Mouse (Mus musculus): ENCODE results near the gene Pigz.

The Pigz gene

DNA sequence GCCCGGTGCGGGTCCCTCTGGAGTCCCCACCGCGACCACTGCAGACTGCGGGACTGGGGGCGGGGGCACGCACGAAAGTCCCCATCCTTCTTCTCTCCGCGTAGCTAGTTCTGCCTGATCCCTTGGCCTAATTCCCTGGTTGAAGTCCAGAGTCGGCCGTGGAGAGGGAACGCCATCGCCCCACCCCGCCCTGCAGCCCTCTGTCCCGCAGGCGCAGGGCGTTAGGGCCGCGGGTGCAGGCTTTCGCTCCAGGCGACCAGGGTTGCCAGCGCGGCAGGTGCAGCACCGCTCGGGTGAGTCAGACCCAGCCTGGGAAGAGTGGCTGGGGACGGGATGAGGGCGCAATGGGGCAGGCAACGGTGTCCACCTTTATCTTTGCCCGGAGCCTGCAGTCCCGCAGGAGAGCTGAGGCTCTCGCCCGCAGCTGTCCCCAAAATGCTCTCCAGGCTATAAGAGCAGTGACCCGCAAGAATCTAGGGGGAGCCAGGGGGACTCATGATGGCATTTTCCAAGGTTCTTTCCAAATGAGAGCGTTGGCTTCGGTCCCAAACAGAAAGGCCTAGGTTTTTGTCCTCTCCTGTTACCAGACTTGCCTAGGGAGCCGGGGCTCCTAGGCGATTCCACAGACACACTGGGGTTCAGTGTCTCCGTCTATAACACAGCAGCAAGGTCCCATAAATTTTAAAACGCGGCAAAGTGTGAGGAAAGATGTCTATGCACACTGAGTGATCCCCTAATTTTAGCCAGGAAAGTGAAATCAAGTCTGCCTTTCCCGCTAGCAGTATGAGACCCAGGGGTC lies at the start of gene Pigz:
Gene Pigz, plus strand, starts transcription at position 101 of the 799 bp plus-strand sequence.
- in situ Hi-C loops (cut with MboI, MseI): no loop called here

DNA sequence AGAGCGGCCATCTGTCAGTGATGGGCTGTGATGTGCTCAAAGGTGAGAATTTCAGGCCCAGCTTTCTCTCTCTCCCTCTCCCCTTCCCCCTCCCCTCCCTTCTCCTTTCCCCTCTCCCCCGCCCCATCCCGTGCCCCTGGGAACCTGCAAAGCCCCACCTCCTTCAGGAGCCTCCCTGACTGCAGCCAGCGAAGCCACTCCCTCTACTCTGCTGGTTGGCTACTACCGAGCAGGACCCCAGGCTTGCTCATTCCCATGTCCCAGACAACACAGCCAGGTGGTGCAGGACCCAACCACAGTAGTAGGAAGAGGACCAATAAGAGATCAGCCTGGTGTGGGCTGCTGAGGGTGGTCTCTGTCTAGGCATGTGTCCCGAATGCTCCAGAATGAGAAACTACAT lies 49.7 kb upstream of the Pigz start:
- in situ Hi-C loops (cut with MboI, MseI): no loop called here

DNA sequence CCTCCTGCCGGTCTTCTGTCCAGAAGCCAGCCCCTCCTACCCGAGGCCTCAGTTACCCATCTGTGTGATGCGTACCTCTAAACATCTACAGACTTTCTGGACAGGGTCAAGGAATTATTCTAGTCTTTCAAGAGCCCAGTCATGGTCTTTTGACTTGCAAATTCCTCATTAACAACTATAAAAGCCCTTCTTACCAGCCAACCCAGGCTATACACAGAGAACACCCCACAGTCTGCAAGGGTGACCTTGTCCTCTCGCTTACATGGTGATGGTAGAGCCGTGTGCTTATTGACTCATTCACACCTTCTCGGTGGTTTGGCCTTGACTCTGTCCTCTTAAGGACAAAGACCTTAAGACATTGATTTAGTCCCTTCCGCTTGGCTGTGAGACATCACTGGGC lies 42.7 kb upstream of the Pigz start:
- in situ Hi-C loops (cut with MboI, MseI): no loop called here

DNA sequence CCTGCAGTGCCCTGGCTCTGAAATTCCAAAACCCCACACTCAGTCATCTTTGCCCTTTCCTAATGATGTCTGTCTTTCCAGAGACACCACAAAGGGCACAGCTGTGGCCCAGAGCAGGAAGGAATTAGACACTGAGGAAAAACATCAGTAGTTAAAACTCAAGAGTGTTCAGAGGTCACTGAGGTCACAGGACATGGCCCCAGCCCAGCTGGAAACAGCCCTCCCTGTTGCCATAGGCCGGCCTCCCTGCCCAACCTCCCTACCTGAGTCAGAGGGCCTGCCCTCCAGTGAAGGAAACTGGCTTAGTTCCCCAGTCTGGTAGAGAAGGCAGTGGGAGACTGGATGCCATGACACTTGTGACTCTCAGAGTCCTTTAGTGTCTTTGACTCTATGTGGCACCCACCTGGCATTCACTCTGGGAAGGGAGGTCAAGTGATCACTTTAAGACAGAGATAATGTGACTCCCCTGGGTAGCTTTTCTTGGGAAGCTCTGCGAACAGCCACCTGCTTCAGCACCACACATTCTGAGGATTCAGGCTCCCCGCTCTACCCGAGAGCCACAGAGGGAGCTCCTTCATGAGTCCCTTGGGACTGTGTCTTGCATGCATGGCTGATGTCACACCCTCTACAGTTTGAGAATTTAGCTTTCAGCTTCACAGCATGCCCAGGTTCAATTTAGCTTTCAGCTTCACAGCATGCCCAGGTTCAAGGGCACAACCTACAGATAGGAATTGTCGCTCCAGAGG lies 40.1 kb upstream of the Pigz start:
- in situ Hi-C loops (cut with MboI, MseI): no loop called here

DNA sequence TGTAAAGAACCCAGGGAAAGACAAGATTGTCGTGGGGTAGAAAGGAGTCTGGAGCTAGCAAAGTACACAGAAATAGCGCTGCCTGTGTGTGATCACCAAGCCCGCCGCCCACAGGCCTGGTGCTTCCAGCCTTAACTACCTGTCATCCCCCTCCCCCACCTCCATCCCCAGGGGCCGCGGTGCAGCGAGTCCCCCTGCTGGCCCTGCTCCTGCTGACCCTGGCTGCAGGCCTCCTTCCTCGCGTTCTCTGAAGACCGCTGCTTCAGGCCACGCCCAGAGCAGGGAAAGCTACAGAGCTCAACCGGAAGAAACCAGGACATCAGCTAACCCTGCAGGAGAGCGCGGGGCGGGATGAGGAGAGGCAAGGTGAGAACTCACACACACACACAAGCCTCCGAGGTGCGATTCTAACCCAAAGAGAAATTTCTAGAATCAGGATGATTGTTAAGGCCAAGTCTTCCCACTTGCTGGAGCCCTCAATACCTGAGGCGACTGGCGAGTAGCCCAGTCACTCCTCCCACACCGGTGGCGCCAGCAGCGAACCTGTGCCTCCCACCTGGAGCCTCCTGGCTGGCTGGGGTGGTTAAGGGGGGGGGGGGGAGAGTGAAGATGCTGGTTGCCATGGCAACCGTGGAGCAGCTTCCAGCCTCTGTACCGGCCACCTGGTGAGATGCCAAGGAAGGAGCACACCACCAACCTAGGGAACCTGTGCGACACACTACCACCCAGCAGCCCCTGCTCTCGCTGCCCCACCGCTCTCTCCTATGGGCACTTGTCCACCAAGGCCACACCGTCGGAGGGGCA lies 36.5 kb upstream of the Pigz start:
- in situ Hi-C loops (cut with MboI, MseI): loop anchor here in 1 of 2 experiments (5.0 kb wide), 1 partner anchor 1670 kb away; no protein-coding TSS in a partner anchor

DNA sequence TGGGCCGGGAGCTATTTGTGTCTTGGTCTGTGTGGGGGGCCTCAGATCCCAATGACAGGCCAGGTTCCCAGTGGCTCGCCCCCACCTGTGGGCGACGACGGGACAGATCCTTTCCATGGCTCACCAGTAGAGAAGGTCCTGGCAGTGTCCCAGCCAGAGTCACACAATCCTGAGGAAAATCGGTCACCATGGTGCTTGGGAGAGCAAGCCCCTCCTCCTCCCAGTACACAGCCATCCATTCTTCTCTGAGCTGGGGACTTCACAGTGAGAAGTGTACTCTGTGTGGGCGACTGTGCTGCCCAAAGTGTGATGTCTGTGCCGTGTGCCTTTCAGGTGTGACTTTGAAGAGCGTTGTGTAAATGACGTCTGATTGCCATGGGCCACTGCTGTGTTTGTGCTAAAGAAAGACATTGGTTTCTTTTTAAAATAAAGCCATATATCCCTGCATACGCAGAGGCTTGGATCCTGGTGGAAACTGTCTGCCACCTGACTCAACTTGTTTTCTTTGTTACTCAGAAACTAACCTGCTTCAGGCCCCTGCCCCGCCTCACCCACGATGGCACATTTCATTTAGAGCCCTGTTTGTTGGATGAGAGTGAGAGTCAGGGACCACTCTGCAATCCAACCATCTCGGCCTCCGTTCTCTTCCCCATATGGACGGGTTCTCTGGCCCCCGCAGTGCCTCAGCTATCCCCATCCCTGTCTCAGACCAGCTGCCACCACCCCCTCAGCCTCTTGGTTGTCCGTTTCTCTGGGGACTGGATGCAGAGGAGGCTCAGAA lies 34.9 kb upstream of the Pigz start:
- in situ Hi-C loops (cut with MboI, MseI): loop anchor here in 1 of 2 experiments (5.0 kb wide), 1 partner anchor 1669 kb away; no protein-coding TSS in a partner anchor

DNA sequence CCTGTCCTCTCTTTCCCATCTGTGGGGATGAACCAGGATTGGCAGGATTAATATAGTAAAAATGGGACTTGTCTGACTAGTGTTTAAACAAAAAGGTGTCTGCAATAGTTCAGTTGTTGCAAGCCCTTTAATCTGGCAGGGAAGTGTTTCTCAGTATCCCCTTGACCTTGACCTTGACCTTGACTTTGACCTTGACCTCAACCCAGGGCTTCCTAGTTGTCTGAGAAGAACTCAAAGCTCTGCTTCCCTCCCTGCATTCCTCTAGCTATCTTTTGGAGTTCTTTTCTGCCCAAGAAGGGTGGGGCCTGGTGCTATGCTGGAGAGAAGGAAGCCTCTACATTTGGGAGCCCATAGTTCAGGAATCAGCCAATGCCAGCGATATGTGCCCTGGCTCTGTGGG lies 31.8 kb upstream of the Pigz start:
- in situ Hi-C loops (cut with MboI, MseI): no loop called here

DNA sequence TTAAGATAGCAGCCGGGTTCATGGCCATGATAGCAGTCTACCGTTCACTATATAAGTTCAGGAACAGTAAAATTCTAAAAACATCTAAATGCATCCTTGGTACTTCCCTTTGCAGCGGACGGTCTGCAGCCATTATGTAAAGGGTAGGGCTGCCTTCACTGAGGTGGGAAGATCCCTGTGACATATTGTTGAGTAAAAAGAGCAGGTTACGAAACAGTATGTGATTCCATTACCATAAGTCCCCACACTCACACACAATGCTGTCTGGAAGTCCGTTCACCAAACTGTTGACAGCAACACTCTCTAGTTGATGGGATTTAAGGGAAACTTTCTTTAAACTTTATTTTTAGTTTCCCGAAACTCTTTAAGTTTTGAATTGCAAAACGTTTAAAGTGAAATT lies 30.4 kb upstream of the Pigz start:
- in situ Hi-C loops (cut with MboI, MseI): no loop called here

DNA sequence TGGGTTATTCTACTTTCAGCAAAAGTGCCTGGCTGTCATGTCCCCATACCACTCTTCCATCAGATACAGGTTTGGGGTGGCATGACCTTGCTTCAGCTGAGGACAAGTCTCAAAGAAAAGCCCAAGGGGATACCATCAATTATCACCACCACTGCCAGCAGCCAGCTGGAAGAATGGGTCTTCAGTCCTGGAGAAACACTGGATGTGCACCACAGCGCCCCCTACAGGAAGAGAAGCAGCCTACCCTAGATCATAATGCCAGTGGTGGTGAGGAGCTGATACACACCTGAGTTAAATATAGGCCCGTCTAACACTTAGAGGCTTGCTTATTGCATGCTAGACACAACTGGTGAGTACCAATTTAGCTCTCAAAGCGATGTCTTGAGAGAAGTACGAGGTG lies 28.3 kb upstream of the Pigz start:
- in situ Hi-C loops (cut with MboI, MseI): no loop called here

DNA sequence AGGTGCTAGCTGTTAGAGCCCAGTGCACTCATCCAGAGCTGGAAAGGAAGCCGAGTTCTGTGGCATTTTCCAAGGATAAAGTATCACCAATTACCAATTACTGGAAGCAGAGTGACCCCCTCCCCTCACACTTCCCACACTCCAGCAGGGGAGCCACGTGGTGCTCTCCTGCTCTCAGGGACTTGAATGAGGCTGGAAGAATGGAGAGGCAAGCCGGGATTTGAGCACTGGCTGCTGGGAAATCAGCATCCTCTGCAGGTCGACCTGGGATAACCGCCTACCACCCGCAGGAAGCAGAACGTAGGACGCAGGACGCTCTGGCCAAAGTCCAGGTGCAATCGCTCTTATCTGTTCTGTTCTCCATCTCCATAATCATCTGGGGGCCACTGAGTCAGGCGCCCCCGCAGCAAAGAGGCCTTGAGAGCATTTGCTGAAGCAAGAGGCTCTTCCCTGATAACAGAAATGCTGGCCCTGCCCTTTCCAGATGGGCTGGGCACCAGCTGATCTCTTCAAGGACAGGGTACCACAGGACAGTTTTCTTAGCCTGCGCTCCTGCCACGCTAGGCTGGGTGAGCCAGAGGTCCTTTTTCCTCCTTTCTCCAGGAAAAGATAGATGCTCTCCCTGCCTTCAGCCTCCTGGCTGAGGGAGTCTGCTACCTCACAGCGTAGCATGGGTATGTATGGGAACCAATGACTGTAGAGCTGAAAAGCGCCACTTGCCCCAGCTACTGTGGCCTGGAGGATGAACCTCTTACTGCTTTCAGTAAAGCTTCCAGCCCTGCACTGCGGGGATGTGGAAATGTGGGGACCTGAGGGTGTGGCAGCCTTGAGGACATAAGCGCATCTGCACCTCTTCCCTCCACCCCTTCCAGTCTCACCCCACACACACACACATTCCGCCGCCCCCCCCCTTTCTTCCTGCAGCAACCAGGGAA lies 27.5 kb upstream of the Pigz start:
- in situ Hi-C loops (cut with MboI, MseI): no loop called here

DNA sequence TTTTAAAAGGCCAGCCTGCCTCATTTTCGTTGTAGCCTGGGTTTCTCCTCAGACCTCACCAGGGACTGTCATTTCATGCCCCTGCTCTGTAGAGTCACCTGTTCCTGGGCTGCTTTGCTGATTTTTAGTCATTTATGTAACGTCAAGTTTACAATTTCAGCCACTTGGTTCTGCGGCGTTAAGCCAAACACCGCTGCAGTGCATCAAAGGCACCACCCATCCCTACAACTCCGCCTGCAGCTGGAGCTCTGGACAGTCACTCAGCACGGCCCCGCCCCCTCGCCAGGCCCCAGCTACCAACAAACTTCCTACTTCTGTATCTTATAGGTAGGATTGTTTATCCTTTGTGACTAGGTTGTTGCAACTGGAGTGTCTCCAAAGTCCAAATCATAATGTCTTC lies 26.8 kb upstream of the Pigz start:
- in situ Hi-C loops (cut with MboI, MseI): no loop called here

DNA sequence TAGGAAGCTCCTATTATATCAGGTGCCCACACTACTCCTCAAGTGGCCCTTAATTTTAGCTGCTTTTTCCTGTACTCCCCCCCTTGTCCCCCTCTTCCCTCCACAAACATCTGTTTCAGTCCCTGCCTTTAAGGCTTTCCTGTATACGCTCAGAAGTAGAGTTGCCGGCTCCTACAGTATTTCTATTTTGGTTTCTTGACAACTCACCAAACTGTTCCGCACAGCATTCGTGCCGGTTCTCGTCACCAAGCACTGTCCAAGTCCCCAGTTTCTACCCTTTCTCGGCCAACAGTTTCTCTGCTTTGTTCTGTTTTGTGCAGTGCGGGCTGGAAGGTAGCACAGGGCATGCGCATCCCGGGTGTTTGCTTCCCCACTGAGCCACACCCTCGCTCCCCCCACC lies 24.7 kb upstream of the Pigz start:
- in situ Hi-C loops (cut with MboI, MseI): no loop called here

DNA sequence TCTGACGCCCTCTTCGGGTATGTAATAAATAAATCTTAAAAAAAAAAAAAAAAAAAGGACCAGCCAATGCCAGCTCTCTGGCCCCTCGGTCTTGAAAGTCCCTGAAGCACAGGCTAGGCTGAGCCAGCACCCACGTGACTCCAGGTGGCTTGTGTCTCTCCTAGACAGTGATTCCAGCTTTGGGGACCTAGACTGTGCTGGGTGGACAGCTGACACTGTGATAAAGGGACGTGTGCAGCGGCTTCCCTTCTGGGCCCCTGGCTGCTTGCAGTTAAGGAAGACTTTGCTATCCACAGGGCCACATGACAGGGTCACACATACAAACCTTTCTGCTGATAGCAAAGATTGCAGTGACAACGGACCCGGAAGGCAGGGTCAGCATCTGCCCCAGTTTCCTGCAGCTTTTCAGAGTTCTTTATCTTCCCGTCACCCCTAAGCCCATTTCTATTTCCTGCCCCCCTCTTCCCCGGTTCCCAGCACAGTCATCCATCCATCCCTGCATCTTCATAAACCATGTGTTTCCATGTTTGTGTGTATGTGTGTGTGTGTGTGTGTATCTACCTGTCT lies 23.3 kb upstream of the Pigz start:
- in situ Hi-C loops (cut with MboI, MseI): loop anchor here in 1 of 2 experiments (10.0 kb wide), 1 partner anchor 456 kb away; no protein-coding TSS in a partner anchor

DNA sequence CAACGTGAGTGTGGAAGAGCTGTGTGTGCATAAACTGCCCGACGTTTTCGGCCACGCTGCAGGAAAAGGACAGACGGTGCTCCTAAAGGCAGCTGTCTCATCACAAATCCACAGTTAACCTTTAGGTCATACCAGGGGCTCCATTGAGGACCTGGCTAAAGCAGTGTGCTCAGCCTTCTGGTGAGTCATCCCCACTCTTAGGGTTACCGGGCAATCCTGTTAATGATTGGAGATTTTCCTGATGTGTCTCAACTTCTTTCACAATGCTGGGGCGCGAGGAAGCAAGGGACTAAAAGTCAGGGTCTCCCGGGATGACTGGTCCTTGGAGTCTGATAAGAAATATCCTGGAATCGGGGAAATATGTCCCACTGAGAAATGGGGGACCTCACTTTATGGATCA lies 15.9 kb upstream of the Pigz start:
- in situ Hi-C loops (cut with MboI, MseI): loop anchor here (5.0 to 10.0 kb wide), 3 partner anchors 40 to 463 kb away; partner anchors contain the start of gene Meltf (in 1 of the 2)

DNA sequence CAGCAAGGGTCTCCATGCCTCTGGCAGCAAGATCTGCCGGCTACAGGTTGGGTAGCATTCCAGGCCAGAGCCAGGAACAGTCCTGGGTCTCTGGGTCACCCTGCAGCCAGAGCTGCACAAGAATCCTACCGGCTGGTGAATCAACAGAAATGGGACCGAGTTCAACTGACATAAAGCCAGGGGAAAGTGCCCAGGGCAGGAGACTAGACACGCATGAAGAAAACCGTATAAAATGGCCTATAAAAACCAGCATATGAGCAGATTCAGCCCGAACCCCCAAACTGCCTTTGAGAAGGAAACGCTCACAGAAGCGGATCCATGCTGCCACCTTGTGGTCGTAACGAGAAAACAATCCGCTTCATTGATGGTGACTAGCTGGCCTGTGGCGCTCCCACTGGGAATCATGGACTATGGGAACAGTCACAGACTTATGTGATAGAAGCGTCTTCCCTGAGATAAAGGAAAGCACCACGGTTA lies 15.4 kb upstream of the Pigz start:
- in situ Hi-C loops (cut with MboI, MseI): loop anchor here (5.0 to 10.0 kb wide), 3 partner anchors 41 to 463 kb away; partner anchors contain the start of gene Meltf (in 1 of the 2)

DNA sequence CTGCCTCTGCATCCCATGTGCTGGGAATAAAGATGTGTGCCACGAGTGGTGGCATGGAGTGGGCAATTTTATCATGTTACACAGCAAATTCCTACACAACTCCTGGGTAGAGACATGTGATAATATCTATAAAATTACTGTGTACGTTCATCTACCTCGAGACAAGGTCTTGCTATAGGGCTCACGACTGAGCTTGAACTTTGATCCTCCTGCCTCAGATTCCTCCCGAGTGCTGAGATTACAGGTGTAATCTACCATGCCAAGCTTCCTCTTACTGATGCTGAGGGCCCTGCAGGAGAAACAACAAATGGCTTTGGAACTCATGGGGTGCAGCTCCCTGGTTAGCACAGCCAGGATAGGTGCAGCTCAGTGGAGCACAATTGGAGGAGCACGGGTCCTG lies 9.3 kb upstream of the Pigz start:
- in situ Hi-C loops (cut with MboI, MseI): no loop called here

DNA sequence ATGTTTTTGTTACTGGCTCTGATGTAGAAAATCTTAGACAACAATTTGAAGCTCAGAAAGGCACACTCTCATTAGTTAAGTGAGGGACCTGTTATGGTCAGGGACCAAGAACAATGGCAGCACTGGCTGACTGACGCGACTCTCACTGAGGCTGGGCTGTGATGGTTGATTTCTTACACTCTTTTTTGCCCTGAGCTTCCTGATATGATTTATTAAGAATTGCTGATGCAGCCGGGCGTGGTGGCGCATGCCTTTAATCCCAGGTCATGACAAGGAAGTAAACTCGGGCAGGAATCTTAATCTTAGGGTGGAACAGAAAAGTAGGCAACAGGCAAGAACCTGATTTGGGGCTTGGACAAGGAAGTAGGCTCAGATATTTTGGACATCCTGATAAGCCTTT lies 7.6 kb upstream of the Pigz start:
- in situ Hi-C loops (cut with MboI, MseI): no loop called here

DNA sequence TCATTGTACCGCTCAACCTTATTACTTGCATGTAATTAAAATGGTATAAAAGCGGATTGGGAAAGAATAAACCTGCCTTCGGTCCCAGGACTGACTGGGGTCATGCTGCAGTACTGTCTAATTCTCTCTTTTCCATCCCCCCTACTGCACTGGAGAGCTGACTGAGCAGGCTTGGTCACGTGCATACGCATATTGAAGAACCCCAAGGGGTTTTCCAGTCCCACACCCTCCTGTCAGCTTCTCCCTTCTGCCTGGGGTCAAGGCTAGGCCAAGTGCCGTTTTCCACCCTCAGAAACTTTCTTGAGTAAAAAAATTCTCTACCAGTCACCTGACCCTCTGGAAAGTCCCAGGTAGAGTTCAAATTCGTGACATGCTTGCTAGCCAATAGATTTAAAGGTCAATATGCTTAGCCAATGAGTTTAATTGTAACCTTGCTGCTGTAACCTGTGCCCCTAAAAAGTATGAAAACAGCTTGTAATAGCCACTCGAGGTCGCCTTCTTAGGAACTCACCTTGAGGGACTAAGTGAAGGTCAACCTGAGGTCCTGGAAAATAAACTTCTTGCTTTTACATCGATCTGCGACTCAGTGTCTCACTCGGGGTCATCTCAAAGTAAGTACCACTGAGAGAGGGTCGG lies 7.0 kb upstream of the Pigz start:
- in situ Hi-C loops (cut with MboI, MseI): no loop called here

DNA sequence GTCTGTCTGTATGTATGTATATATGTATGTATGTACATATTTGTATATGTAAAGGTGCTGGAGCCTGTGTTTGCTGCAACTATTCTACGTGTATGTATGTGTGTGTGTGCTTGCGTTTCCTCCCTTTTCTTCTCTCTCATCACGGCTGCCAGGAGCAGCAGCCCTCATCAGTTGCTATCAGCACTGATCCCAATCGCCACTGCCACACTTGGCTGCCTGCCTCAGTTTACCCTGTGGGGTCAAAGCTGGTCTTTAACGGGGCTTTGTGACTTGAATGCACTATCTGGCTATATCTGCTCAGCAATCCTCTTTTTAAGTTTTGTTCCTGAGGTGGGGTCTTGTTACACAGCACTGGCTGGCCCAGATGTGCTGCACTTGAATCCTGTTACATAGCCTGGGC lies 6.2 kb upstream of the Pigz start:
- in situ Hi-C loops (cut with MboI, MseI): no loop called here
